Mouse (Mus musculus): Measurements from ENCODE around the gene Nr2f1.
A peak's percentile ranks its signal among the peaks of the same experiment; 100 is the strongest.
"Not testable (repeated sequence)": the region's sequence is repeated elsewhere in the genome, so short reads cannot be mapped to it uniquely, and the experiment has no call there.

The Nr2f1 gene

DNA sequence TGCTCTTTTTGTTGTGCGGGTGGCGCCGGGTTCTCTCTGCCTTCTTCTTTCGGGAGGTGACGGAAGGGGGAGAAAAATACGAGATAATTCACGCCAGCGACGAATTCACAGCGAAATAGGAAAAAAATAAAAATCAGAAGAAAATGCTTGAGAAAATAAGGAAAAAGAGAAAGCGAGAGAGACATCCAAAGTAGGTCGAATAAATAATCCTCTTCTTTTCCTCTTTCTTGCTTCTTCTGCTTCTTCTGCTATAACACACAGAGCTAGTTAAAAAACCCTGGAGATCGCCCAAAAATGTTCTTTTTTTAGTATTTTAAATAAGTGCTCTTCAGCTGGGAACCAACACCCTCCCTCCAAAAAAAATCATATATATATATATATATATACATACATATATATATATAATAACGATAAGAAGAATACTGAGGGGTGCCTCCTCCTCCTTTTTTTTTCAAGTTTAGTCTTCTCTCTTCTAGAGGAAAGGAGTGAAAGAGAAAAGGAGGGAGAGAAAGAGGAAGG is at the start of gene Nr2f1:
Nr2f1 (minus strand) TSS at position 116 of the 519 bp plus-strand sequence.
- no peak for DNase-seq

DNA sequence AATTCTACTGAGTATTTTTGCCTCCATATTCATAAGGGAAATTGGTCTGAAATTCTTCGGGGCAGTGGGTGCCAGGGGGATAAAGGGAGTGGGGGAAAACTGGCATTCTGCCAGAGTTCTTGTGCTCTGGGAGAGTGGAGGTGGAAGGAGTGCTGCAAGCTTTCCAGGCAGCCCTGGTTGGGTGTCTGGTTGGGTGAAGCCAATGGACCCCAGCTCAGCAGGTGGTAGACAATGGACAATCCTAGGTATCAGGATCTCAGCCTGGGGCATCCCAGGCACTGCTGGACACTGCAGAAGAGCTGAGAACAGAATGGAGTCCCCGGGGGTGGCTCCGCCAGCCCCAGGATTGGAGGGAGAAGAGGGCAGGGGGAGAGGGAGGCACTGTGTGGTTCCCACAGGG is 22.1 kb upstream of the Nr2f1 start:
- DNase-seq, result no peak

DNA sequence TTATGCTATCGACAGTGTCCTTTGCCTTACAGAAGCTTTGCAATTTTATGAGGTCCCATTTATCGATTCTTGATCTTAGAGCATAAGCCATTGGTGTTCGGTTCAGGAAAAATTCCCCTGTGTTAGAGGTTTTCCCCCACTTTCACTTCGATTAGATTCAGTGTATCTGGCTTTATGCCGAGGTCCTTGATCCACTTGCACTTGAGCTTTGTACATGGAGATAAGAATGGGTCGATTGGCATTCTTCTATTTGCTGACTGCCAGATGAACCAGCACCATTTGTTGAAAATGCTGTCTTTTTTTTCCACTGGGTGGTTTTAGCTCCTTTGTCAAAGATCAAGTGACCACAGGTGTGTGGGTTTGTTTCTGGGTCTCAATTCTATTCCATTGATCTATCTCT is 20.7 kb upstream of the Nr2f1 start:
- DNase-seq, result not testable (repeated sequence)

DNA sequence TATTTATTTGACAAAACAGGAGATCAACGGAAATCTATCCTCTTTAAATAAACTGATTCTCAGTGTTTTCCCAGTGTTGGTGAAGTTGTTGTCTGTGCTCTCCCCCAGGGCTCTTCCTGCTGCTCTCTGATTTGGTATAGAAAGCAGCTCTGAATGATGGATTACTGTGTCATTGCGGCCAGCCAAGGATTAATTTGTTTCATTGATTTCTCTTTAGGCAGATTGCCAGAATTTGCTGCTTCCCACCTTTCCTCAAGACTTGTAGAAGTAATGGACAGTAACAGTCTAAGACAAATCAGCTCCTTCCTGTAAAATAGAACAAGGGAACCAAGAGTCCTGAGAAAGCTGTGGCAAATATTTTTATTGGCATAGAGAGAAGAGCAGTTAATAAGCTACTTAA is 15.7 kb upstream of the Nr2f1 start:
- no peak for DNase-seq

DNA sequence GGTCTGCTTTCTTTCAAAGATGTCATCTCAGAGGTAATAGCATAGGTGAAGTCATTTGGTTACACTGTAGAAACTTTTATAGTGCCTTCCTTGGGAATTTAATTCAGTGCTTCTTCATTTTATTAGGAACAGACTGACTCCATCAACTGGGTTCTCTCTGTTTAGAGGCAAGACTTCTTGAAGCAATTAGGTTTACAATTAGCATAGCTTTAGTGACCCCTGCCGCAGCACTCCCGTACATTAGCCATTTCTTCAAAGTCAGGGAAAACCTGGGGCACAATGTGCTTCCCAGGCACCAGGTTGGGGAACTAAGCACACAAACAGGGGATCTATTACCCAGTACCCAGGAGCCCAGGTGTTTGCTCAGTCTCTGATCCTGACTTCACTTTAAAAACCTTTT is 13.6 kb upstream of the Nr2f1 start:
- no peak for DNase-seq

DNA sequence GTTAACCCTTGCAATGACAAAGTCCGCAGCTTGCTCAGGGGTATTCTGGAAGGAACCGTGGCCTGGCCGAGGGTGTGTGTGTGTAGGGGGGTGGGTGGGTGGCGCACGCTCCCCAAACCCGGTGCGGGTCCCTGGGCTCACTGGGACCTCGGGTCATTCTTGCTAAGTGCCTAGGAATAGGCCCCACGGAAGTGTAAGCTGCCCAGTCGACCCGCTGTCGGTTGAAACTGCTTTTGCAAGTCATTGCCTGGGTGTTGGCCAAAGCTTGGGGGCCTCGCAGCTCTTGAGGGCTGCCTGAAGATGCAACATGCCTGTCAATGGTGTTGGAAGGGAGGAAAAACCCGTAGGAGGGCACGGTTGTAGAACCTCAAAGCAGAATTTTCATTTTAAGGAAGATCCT is 12.6 kb upstream of the Nr2f1 start:
- no peak for DNase-seq

DNA sequence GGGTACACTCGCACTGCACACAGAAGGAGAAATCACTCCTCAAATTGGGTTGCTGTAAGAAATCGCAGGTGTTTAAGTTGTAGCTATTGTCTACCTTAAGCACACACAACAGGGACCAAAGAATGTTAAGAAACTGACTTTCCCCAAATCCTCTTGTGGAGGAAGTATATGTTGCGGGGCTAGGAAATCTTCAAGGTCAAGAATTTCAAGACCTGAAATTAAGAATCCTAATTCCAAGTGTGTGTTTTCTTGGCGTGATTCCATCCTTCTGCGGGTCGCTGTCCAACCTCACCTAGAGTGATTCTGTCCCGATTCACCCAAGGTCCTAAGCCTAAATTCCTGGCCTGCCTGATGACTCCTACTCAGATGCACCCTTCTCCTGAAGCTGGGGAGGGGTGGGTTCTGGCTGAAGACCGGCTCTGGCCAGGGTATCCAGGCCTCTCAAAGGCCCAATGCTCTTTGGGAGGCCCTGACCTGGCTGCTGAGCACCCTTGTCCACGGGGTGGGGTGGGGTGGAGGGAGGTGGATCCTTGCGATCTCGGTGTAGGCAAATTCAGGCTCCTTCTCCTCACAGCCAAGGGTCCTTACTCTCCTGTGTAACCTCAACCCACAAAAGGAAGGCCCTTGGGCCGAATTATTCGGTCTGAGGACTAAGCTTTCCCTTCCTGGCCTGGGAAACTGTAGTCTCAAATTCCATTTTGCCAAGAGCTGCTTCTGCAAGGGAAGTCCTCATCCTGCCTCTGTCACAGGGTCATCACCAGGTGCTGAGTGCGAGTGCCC is 11.9 kb upstream of the Nr2f1 start:
- DNase-seq, result no peak

DNA sequence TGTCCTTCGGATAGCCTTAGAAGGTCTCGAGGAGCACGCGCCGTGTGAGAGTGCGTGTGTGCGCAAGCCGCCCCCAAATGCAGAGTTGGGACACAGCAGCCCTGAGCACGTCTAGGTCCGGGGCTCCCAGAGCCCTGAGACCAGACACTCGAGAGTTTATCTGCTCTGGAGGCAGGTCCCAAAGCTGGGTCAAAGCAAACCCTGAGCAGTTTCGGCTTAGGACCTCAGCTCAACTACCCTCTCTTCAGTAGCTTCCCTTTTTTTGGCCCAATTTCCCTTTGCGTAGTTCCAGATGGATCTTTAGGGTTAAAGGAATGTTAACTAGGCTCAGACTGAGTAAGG is 11.2 kb upstream of the Nr2f1 start:
- no peak for DNase-seq

DNA sequence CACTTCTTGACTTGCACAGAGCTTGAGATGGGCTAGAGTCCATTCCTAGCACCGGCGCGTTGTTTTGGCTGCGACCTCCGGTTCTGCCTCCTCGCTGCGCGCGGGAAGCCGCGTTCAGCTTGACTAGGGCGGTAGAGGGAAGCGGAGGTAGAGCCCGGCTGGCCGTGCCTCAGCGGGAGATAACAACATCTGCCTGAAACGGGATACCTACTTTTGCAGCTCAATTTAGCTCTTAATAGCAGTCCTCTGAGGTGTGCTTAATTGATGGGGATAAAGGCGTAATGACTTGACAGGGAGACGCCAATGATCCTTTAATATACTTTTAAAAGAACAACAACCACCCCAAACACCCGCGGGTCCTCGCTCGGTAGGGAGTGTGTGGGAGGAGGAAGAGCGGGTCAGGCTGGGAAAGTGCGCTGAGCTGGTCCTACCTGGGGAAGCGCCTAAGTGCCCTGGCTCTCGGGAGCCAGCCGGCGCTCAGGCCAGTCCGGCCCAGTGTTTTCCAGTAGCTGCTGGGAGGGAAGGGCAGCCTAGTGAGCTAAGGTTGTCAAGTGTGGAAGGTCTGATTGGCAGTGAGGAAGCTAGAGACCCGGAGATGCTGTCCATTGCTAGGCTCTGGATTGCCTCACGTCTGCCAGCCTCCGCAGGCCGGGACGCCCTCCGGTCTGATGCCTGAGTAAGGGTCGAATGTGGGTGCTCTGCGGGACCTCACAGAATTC is 10.6 kb upstream of the Nr2f1 start:
- peak in 1 of 2 experiments; percentile 9 for DNase-seq

DNA sequence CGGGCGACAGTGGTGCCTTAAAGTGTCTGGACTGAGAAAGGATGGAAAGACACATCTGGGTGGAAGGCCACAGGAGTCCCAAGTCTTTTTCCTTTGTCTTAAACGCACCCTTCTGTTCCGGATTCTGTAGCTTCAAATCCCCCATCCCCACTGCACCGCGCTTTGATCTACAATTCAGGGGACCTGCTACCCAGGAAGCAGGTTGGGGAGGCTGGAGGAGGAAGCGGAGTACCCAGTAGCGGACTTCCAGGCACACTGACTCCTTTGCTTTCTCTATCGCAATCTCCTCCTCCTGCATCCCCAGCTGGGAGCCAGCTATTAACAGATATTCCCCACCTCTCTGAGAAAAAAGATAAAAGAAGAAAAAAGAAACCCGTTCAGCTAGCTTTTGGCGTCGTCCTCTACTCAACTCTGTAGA is 10.1 kb upstream of the Nr2f1 start:
- DNase-seq, result no peak

DNA sequence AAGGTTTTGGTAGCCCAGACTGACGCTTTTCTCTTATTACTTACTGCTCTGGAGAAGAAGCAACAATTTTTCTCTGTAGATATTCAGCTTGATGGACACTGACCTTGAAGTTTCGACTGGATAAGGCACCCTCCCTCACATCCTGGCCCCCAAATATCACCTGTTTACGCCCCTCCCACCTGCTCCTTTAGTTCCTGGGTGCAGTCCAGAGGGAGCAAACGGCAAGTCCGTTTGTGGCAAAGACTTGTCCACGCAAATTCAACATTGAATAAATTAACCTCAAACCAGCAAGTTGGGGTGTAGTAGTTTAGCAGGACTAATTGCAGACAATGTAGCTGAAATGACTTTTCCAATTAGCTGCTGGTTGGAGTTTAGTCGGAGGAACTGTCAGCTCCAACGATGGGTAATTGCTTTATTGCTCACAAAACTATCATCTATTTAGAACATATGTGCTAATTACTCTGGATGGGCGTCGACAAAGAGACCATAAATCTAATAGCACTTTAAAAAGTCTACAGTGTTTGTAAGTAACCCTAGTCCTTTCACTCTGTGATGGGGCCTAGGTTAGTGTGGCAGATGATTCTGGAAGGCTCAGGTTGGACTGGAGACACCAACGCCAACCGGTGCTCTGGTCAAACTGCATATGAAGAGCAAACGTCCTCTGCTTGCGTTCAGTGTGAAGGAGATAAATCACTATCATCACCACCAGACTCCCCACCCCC is 9.3 kb upstream of the Nr2f1 start:
- no peak for DNase-seq

DNA sequence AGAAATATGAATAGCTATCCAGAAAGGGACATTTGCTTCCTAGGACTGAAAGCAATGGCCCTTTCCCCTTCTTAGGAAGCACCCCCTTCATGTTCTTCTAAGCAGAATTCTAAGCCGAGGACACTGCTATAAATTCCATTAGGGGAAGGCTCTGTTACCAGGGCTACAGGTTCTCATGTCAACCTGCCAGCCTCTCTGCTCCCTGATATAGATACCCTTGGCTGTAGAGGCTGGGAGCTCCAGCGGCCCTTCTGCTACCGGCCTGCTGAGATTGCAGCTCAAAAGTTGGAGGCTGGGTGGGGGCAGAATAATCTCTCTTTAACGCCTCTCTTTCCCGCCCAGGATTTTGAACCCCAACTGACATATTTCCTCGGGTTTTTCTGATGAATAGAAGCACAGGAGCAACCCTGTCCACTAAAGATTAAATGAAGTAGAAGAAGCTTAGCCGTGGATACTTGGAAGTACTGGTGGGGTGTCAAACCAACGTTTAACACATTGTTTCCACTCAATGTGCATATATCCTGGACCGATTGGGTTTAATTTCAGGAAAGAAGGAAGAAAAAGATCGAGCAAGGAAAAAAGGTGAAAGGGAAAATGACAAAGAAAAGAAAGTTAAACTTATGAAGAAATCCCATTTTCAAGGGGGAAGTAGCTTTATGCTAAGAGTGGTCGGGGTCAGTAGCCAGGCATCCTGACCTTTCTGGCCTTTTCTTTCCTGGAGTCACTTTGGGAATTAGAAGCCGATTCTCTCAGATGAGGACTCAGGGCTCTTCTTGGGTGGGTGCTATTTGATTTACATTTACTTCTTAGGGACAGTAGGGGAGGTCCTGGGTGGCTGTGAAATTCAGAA is 8.5 kb upstream of the Nr2f1 start:
- DNase-seq, result no peak

DNA sequence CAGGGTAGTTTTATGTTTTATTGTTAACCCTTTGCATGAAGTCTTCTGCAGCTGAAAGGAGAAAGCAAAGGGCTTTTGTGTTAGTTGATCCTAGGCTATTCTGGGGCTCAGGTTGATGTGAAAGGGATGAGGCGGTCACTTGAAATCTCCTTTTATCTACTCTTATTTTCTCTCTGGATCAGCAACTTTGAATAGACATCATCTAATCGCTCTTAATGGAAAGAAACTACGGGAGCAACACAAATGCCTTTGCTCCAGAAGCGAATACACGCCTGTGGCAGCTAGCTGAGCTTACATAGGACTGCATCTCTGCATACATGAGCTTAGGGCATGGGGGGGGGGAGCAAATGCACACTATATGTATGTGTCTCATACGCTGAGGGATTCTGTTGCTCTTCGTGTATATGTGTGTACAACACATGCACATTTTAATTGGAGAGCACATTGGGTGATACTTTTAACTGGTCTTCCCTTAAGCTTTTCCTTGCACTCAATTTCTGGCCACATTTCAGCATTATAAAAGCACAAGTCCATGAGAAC is 7.4 kb upstream of the Nr2f1 start:
- DNase-seq, result no peak

DNA sequence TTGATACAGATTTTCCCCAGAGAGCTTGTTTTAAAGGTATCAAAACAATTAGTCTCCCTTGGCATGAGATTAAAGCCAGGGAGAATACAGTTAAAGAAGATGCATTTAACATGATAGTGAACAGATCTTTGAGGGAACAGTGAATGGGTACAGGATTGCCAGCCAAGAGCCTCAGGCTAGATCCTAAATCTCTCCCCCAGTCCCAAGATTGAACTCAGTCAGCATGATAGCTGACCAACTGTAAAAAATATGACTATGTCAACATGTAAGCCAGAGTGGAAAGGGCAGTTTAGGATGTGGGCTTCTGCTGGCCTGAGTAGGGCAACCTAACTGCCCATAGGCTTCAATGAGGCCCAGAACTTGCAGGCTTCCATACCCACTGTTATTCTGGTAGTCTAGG is 5.9 kb upstream of the Nr2f1 start:
- DNase-seq, result no peak

DNA sequence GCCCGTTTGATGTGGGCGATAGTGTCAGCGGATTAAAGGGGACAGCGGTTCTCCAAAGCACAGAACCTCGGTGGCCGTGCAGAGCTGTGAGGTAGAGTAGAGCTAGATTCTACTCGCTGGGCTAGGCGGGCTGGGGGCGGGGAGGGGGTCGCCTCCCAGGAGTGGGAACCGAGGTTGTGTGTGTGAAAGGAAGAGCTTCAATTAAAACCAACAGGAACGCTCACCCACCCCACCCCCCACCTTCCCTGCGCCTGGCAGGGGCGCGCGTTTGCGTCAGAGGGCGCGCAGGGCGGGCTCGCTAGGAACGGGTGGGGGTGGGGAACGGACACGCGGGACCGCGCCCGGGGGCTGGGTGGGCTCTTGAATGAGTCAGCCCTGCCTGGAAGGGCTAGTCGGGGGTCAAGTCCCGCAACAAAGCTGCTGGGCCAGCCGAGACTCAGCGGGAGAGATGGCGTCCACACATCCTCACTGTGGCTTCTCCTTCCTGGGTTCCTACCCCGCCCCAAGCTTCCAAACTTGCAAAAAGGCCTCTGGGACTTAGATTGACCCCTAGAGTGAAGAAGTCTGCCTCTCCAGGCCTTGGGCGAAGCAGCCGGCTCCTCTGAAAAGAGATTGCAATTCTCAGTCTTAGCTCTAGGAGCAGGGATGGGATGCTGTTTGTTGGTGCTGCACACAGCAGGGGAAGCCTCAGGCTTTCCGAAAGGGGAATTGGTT is 3.9 kb upstream of the Nr2f1 start:
- DNase-seq, result no peak

DNA sequence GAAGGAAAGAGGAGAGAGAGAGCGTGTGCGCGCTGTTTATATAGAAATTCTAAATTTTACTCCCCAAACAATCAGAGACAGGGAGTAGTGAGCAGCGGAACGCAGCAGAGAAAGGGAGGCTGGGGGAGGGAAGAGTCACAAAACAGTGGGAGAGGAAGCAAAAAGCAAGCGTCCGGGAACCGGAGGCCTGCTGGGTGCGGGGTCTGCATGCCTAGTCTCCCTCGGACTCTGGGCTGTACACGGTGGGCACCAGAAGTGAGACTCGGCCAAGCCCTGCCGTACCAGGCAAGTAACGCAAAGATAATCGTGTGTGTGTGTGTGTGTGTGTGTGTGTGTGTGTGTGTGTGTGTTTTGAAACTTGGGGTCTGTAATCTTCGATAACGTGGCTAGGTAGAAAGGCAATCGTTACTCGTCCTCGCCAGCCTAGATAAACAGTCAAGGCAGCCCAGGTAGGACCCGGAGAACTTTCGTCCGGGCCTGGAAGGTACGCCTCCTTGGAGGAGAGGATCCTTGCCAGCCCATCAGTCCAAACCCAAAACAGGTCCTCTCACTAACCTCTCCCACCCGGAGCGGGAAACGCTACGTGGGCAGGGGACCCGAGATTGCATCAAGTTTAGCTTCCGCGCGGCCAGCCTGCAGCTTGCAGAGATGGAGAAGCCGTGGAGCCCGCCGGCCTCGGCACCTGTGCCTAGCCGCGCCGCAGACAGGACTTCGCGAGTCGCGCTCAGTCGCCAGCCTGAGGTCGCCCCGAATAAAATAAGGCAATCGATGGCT is 3.2 kb upstream of the Nr2f1 start:
- DNase-seq, result no peak

DNA sequence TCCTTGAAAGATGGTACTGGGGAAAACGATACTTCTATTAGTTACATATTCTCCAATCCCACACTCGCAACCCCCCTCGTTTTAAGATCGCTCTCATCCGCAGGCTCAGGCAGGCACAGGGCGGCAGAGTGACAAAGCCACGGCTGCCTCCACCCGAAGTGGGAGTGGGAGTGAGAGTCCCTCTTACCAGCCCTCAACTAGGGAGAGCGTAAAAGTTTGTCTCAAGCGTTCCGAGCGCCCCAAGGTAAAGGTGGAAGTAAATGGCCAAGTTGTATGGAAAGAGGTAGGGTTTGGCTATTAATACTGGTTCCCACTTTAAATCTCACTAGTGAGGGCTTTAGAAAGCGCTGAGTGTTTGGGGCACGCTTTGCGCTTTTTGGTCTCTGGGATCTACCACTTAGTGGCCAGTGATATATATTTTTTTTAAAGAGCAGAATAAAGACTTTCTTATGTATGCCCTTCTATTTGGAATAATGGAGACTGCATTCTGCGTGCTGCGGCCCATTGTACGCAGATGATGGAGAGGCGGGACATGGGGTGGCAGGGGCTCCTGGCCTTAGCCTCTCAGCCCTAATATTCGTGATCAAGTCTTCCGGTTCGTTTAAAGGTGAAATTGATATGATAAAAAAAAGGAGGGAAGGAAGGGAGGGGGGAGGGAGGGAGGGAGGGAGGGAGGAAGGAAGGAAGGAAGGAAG is 2.5 kb upstream of the Nr2f1 start:
- no peak for DNase-seq

DNA sequence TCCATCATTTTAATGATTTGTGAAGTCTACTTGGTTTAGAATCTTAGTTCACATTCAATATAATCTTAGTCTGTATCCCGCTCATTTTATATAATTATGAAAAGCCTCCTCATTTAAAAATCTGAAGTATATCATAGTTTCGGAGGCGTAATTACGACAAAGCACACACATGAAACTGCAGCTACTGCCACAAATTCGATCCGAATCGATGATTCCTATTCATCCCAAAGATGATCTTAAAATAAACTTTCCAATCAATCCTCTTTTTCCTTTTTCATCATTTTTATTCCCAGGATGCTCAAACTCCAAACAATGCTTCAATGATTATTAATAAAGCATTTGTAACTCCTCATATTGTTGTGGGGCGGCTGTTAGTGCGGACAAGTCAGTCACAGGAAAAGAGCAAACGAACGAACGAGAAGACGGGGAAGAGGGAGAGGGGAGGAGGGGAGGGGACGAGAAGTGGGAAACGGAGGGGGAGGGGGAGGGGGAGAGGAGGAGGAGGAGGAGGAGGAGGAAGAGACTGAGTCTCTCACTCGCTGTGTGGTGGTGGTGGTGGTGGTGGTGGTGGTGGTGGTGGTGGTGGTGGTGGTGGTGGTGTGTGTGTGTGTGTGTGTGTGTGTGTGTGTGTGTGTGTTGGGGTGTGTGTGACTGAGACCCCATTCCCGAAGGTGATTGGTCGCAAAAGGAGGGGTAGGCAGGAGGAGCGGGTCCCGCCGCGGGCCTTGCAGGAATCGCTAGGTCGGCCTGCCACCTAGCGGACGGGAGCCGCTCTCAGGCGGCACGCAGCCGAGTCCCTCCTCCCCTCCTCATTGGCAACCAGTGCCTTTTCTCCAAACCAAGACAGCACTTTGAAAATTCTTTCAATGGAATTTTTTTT is 1.7 kb upstream of the Nr2f1 start:
- peak; percentile 31 to 61 for DNase-seq

DNA sequence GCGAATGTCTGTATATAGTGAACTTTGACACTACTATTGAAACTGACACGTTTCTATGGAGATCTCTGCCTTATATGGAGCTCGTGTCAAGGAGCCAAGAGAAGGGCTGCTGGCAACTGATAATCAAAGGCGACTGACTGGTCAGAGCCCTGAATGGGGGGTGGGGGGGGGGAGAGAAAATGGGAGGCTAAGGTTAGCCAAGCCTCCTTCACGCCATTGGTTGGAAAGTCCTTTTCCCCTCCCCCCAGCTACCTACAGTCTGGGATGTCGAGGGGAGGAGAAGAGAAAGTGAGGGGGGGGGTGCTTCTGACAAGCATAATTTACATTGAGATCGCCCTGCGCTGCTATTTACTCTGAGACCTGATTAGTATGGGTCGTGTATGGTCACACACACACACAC is 850 bp upstream of the Nr2f1 start:
- no peak for DNase-seq

All from spleen, adult 18-20 months (tissue).